ENCODE assay signal across 9 mouse cellular contexts in genomic region chr3:37379930-37380881, GRCm38 (mm10). TPM values are rescaled to one million over a fixed set of nuclear protein-coding genes. Genes with fewer than 3 reads are reported as not detected.
DNase-seq lines count a peak whose midpoint lies in the region; ATAC-seq and TF ChIP-seq lines count a peak whose summit lies in the region.
"Had no signal": no experiment of that assay in that cellular context is flagged by ENCODE, and none has a peak within 500 bp of the region (broad histone marks: within the 10 kb centered on the region; RNA-seq: fewer than 3 reads in every experiment).

No protein-coding gene starts in this region.

- WGBS in intestine, embryonic 14.5 days: 68% methylated on average over 18 of the region's 18 CpGs
- 59% methylated on average over 18 of the region's 18 CpGs for WGBS in intestine, embryonic 15.5 days
- 38% methylated on average over 18 of the region's 18 CpGs for WGBS in heart, postnatal 0 days
- 72% methylated on average over 18 of the region's 18 CpGs for WGBS in neural tube, embryonic 15.5 days
- 72% methylated on average over 18 of the region's 18 CpGs for WGBS in forebrain, embryonic 12.5 days
- WGBS in forebrain, embryonic 11.5 days: 73% methylated on average over 18 of the region's 18 CpGs

- no peak for TF ChIP-seq CTCF in heart, postnatal 0 days (IDR thresholded peaks at IDR 0.05; ENCODE audit: low read depth)

- H3K4me1 ChIP-seq in intestine, embryonic 14.5 days (replicated peaks; ENCODE audit: control insufficient read depth, insufficient read depth, low read length): peaks cover 5% of the 10 kb centered on the region; the same call in 1 of the 2 replicates
- 0 out of 2 replicates have a peak, but pooled peaks cover 4% of the 10 kb centered on the region for H3K4me1 ChIP-seq in intestine, embryonic 15.5 days (replicated peaks)
- peaks cover 23% of the 10 kb centered on the region for H3K4me1 ChIP-seq in heart, postnatal 0 days (ENCODE audit: control insufficient read depth, insufficient read depth)
- H3K4me1 ChIP-seq in neural tube, embryonic 15.5 days: no peaks in the 10 kb centered on the region
- H3K4me1 ChIP-seq in forebrain, embryonic 12.5 days: no peaks in the 10 kb centered on the region
- H3K4me1 ChIP-seq in forebrain, embryonic 11.5 days (replicated peaks; ENCODE audit: control insufficient read depth, insufficient read depth, low read length): 0 out of 2 replicates have a peak, but pooled peaks cover 2% of the 10 kb centered on the region

- no peak overlapping the region for H3K9ac ChIP-seq in intestine, embryonic 14.5 days (ENCODE audit: low read length)
- no peak overlapping the region for H3K9ac ChIP-seq in intestine, embryonic 15.5 days
- no peak overlapping the region for H3K9ac ChIP-seq in heart, postnatal 0 days (replicated peaks; ENCODE audit: low read depth, low read length)
- H3K9ac ChIP-seq in neural tube, embryonic 15.5 days (replicated peaks): no peak overlapping the region
- H3K9ac ChIP-seq in forebrain, embryonic 12.5 days: no peak overlapping the region
- H3K9ac ChIP-seq in forebrain, embryonic 11.5 days (ENCODE audit: low read length): no peak overlapping the region

- no peaks in the 10 kb centered on the region for H3K9me3 ChIP-seq in intestine, embryonic 14.5 days (ENCODE audit: control insufficient read depth, low read length)
- no peaks in the 10 kb centered on the region for H3K9me3 ChIP-seq in intestine, embryonic 15.5 days
- H3K9me3 ChIP-seq in heart, postnatal 0 days (replicated peaks; ENCODE audit: control insufficient read depth, low read length): no peaks in the 10 kb centered on the region
- no peaks in the 10 kb centered on the region for H3K9me3 ChIP-seq in neural tube, embryonic 15.5 days (replicated peaks)
- no peaks in the 10 kb centered on the region for H3K9me3 ChIP-seq in forebrain, embryonic 12.5 days
- H3K9me3 ChIP-seq in forebrain, embryonic 11.5 days (ENCODE audit: control insufficient read depth, low read length): no peaks in the 10 kb centered on the region
- H3K9me3 ChIP-seq: G1E had no signal

- no peak for DNase-seq in intestine, embryonic 14.5 days (ENCODE audit: low spot score)
- peak; percentile 56 for DNase-seq in NIH3T3 (ENCODE audit: low read depth)
- peak; percentile 13 to 32 for DNase-seq in cerebellum, postnatal 25 days
- DNase-seq in heart, postnatal 0 days (ENCODE audit: low spot score): peak; percentile 40
- no peak for DNase-seq in forebrain, embryonic 11.5 days (ENCODE audit: low spot score)

- no peak for TF ChIP-seq EP300 in heart, postnatal 0 days (IDR thresholded peaks at IDR 0.05; ENCODE audit: low read depth)

- H3K27ac ChIP-seq in intestine, embryonic 14.5 days (ENCODE audit: low read depth): peak overlapping the region; percentile 7; the same call in 1 of the 2 replicates
- H3K27ac ChIP-seq in intestine, embryonic 15.5 days: no peak overlapping the region; the same call in 1 of the 2 replicates
- H3K27ac ChIP-seq in heart, postnatal 0 days (ENCODE audit: low read depth): peak overlapping the region; percentile 67
- peak overlapping the region; percentile 56; the same call in 1 of the 2 replicates for H3K27ac ChIP-seq in neural tube, embryonic 15.5 days (replicated peaks)
- H3K27ac ChIP-seq in forebrain, embryonic 12.5 days: no peak overlapping the region
- no peak overlapping the region for H3K27ac ChIP-seq in forebrain, embryonic 11.5 days (ENCODE audit: low read depth, low read length)

- ATAC-seq in intestine, embryonic 14.5 days (replicated peaks; ENCODE audit: low FRiP score, low TSS enrichment, low read depth): no peak
- no peak for ATAC-seq in intestine, embryonic 15.5 days
- no peak for ATAC-seq in heart, postnatal 0 days (ENCODE audit: insufficient read depth, low read depth)
- peak; percentile 26; the same call in 1 of the 2 replicates for ATAC-seq in neural tube, embryonic 15.5 days (ENCODE audit: low FRiP score)
- no peak for ATAC-seq in forebrain, embryonic 12.5 days (ENCODE audit: low FRiP score)
- ATAC-seq in forebrain, embryonic 11.5 days (replicated peaks; ENCODE audit: low FRiP score): no peak

- H3K36me3 ChIP-seq in intestine, embryonic 14.5 days (ENCODE audit: control insufficient read depth, insufficient read depth, low read length): no peaks in the 10 kb centered on the region
- no peaks in the 10 kb centered on the region for H3K36me3 ChIP-seq in intestine, embryonic 15.5 days
- H3K36me3 ChIP-seq in heart, postnatal 0 days (replicated peaks; ENCODE audit: control insufficient read depth, insufficient read depth, low read length): no peaks in the 10 kb centered on the region
- H3K36me3 ChIP-seq in neural tube, embryonic 15.5 days: no peaks in the 10 kb centered on the region
- no peaks in the 10 kb centered on the region for H3K36me3 ChIP-seq in forebrain, embryonic 12.5 days (replicated peaks)
- no peaks in the 10 kb centered on the region for H3K36me3 ChIP-seq in forebrain, embryonic 11.5 days (ENCODE audit: control insufficient read depth, insufficient read depth, low read length)
- H3K36me3 ChIP-seq: G1E had no signal

- no peaks in the 10 kb centered on the region for H3K27me3 ChIP-seq in intestine, embryonic 14.5 days (replicated peaks; ENCODE audit: control insufficient read depth, insufficient read depth, low read length)
- H3K27me3 ChIP-seq in intestine, embryonic 15.5 days (replicated peaks): no peaks in the 10 kb centered on the region
- H3K27me3 ChIP-seq in heart, postnatal 0 days (ENCODE audit: control insufficient read depth, insufficient read depth, low read length): no peaks in the 10 kb centered on the region
- H3K27me3 ChIP-seq in neural tube, embryonic 15.5 days (replicated peaks): no peaks in the 10 kb centered on the region
- no peaks in the 10 kb centered on the region for H3K27me3 ChIP-seq in forebrain, embryonic 12.5 days
- H3K27me3 ChIP-seq in forebrain, embryonic 11.5 days (ENCODE audit: control insufficient read depth, insufficient read depth, low read length): no peaks in the 10 kb centered on the region

- no peak overlapping the region for H3K4me3 ChIP-seq in intestine, embryonic 14.5 days (ENCODE audit: low read depth, low read length)
- H3K4me3 ChIP-seq in intestine, embryonic 15.5 days (replicated peaks): no peak overlapping the region
- no peak overlapping the region for H3K4me3 ChIP-seq in heart, postnatal 0 days (ENCODE audit: low read depth, low read length)
- no peak overlapping the region for H3K4me3 ChIP-seq in neural tube, embryonic 15.5 days (replicated peaks)
- H3K4me3 ChIP-seq in forebrain, embryonic 12.5 days (replicated peaks): no peak overlapping the region
- H3K4me3 ChIP-seq in forebrain, embryonic 11.5 days (ENCODE audit: low read depth, low read length): no peak overlapping the region

- no peak overlapping the region for H3K4me2 ChIP-seq in intestine, embryonic 14.5 days (ENCODE audit: low read length)
- H3K4me2 ChIP-seq in intestine, embryonic 15.5 days (replicated peaks): no peak overlapping the region
- no peak overlapping the region for H3K4me2 ChIP-seq in heart, postnatal 0 days (ENCODE audit: low read depth, low read length)
- H3K4me2 ChIP-seq in neural tube, embryonic 15.5 days: no peak overlapping the region
- H3K4me2 ChIP-seq in forebrain, embryonic 12.5 days: no peak overlapping the region
- no peak overlapping the region for H3K4me2 ChIP-seq in forebrain, embryonic 11.5 days (ENCODE audit: low read depth, low read length, severe bottlenecking)

RNA-seq across cellular contexts. Expression of gene Fgf2, which starts 32.1 kb away (rescaled TPM):
- 1.5 and 2.9 TPM in 2 replicates for polyA plus RNA-seq in intestine, embryonic 14.5 days (2014; fragmentation: Nextera tagmentation; extraction: Ambion mirVana)
- 1.7 and 2.5 TPM in 2 replicates for polyA plus RNA-seq in intestine, embryonic 15.5 days (2015; fragmentation: Nextera tagmentation; extraction: Ambion mirVana)
- 2.2 and 3.4 TPM in 2 replicates for total RNA-seq in heart, postnatal 0 days (2014; rRNA removed; ENCODE audit: low replicate concordance)
- polyA plus RNA-seq in heart, postnatal 0 days (2015; fragmentation: Nextera tagmentation; extraction: Ambion mirVana): 0.86 and 1.1 TPM in 2 replicates
- 0.63 and 1.1 TPM in 2 replicates for polyA plus RNA-seq in neural tube, embryonic 15.5 days (2015; fragmentation: Nextera tagmentation; extraction: Ambion mirVana)
- polyA plus RNA-seq in forebrain, embryonic 12.5 days (2016; fragmentation: Nextera tagmentation; extraction: Ambion mirVana): 0.65 and 0.66 TPM in 2 replicates
- polyA plus RNA-seq in forebrain, embryonic 11.5 days (2014; fragmentation: Nextera tagmentation; extraction: Ambion mirVana): 0.83 and 1.1 TPM in 2 replicates

RNA-seq across cellular contexts. Expression of gene Spata5, which starts 39.5 kb away (rescaled TPM):
- polyA plus RNA-seq in intestine, embryonic 14.5 days (2014; fragmentation: Nextera tagmentation; extraction: Ambion mirVana): 36.5 and 37.6 TPM in 2 replicates
- polyA plus RNA-seq in intestine, embryonic 15.5 days (2015; fragmentation: Nextera tagmentation; extraction: Ambion mirVana): 31.1 and 34.5 TPM in 2 replicates
- total RNA-seq in heart, postnatal 0 days (2014; rRNA removed; ENCODE audit: low replicate concordance): 11.1 and 17.0 TPM in 2 replicates
- 13.8 and 18.7 TPM in 2 replicates for polyA plus RNA-seq in heart, postnatal 0 days (2015; fragmentation: Nextera tagmentation; extraction: Ambion mirVana)
- polyA plus RNA-seq in neural tube, embryonic 15.5 days (2015; fragmentation: Nextera tagmentation; extraction: Ambion mirVana): 29.5 and 31.7 TPM in 2 replicates
- 44.8 and 48.9 TPM in 2 replicates for polyA plus RNA-seq in forebrain, embryonic 12.5 days (2016; fragmentation: Nextera tagmentation; extraction: Ambion mirVana)
- polyA plus RNA-seq in forebrain, embryonic 11.5 days (2014; fragmentation: Nextera tagmentation; extraction: Ambion mirVana): 51.6 and 55.0 TPM in 2 replicates

RNA-seq across cellular contexts. Expression of gene Nudt6, which starts 39.8 kb away (rescaled TPM):
- polyA plus RNA-seq in intestine, embryonic 14.5 days (2014; fragmentation: Nextera tagmentation; extraction: Ambion mirVana): 5.3 and 9.3 TPM in 2 replicates
- 8.1 and 8.5 TPM in 2 replicates for polyA plus RNA-seq in intestine, embryonic 15.5 days (2015; fragmentation: Nextera tagmentation; extraction: Ambion mirVana)
- 9.8 and 38.8 TPM in 2 replicates for total RNA-seq in heart, postnatal 0 days (2014; rRNA removed; ENCODE audit: low replicate concordance)
- 23.6 and 25.4 TPM in 2 replicates for polyA plus RNA-seq in heart, postnatal 0 days (2015; fragmentation: Nextera tagmentation; extraction: Ambion mirVana)
- polyA plus RNA-seq in neural tube, embryonic 15.5 days (2015; fragmentation: Nextera tagmentation; extraction: Ambion mirVana): 9.3 and 10.5 TPM in 2 replicates
- polyA plus RNA-seq in forebrain, embryonic 12.5 days (2016; fragmentation: Nextera tagmentation; extraction: Ambion mirVana): 3.2 and 3.3 TPM in 2 replicates
- polyA plus RNA-seq in forebrain, embryonic 11.5 days (2014; fragmentation: Nextera tagmentation; extraction: Ambion mirVana): 4.4 and 4.5 TPM in 2 replicates

Comparison
In these comparisons a context has a peak if more than half of its experiments do, and no peak if none do; other contexts are left out.
1. H3K27ac ChIP-seq: peak in intestine, embryonic 14.5 days (single experiment), heart, postnatal 0 days (single experiment) and neural tube, embryonic 15.5 days (single experiment); none in intestine, embryonic 15.5 days (single experiment), forebrain, embryonic 12.5 days (single experiment) and forebrain, embryonic 11.5 days (single experiment).
2. DNase-seq: peak in NIH3T3 (single experiment), cerebellum, postnatal 25 days (2 of 2) and heart, postnatal 0 days (single experiment); none in intestine, embryonic 14.5 days (single experiment) and forebrain, embryonic 11.5 days (single experiment).